Mouse (Mus musculus) lung, adult 2 months (tissue): Measurements from ENCODE around the gene Slfn9. TPM values are rescaled to one million over a fixed set of nuclear protein-coding genes. Genes with fewer than 3 reads are reported as not detected.
A peak's percentile ranks its signal among the peaks of the same experiment; 100 is the strongest.
"Not testable (repeated sequence)": the region's sequence is repeated elsewhere in the genome, so short reads cannot be mapped to it uniquely, and the experiment has no call there.

Experiments used
- DNase-seq: peaks from one replicate; pipeline ENCODE4 v3.0.0; 2022
- H3K4me1 ChIP-seq: fragments of 200-500 bp; 2 replicates; pipeline ENCODE4 v1.6.1; 2011; ENCODE audit warnings: low read length; ENCODE audit not compliant: control insufficient read depth, insufficient read depth
- H3K4me3 ChIP-seq: fragments of 200-500 bp; replicated peaks from 2 replicates; pipeline ENCODE3; 2011; ENCODE audit warnings: low read depth, mild to moderate bottlenecking, control low read depth, low read length; ENCODE audit errors: extremely low read depth
- CTCF ChIP-seq: fragments of 200-500 bp; IDR thresholded peaks from 2 replicates; pipeline ENCODE4 v1.5.1; 2011; ENCODE audit warnings: mild to moderate bottlenecking, low read length, control low read depth; ENCODE audit not compliant: insufficient read depth
- POLR2A ChIP-seq: fragments of 200-500 bp; IDR thresholded peaks from 2 replicates; pipeline ENCODE4 v1.6.1; 2011; ENCODE audit warnings: low read depth, mild to moderate bottlenecking, control low read depth, low read length, borderline replicate concordance; ENCODE audit errors: extremely low read depth
- WGBS: fragments of 180-500 bp; shearing (Covaris S2); methylation state at CpG from one replicate; pipeline ENCODE4 v1.1.7; 2018; 5-methylcytosine and 5-hydroxymethylcytosine counted together
- polyA plus RNA-seq: library from polyadenylated mRNA; depleted of rRNA; stranded (reverse); fragments of >200 nt; gene quantifications from 2 replicates; pipeline ENCODE4 v1.2.3, GENCODE M21; 2012; rRNA removed

Slfn9 gene
- polyA plus RNA-seq = 0.32 and 0.75 TPM in 2 replicates

- DNase-seq = peak; percentile 23
- no peaks in the 10 kb centered on the region for H3K4me1 ChIP-seq
- under 1% methylated on average over 14 of the region's 14 CpGs for WGBS
- peak within 1 kb of the TSS; percentile 64 for H3K4me3 ChIP-seq
- TF ChIP-seq CTCF (no peak), POLR2A (no peak)
These were observed at the start of gene Slfn9 for GRCm38 (mm10) chr11:82991469-82992166. Gene Slfn9, minus strand, starts transcription at chr11:82991830.

DNA sequence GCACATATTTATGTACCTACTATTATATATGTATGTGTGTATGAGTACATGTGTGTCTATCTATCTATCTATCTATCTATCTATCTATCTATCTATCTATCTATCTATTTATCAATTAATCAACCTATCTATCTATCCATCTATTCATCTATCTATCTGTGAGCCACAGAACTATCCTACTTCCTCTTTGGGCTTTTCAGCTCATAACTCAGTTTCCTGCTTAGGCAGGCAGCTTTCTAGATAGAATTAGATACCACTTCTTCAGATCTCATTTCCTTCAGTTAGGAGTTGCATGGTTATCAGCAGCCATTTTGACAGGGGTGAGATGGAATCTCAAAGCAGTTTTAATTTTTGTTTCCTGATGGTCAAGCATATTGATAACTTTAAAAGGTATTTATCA lies 49.4 kb upstream of the Slfn9 start:
- no peak overlapping the region for H3K4me3 ChIP-seq
- H3K4me1 ChIP-seq = no peaks in the 10 kb centered on the region
- DNase-seq = no peak
- no peak for TF ChIP-seq POLR2A
- no peak for TF ChIP-seq CTCF

GRCm38 (mm10) chr11:83040325-83040724 lies 48.7 kb upstream of the Slfn9 start:
- TF ChIP-seq CTCF (no peak), POLR2A (no peak)
- no peak for DNase-seq
- 6% methylated on average over 1 of the region's 1 CpGs for WGBS
- Histone ChIP-seq H3K4me3 (peak overlapping the region; percentile 19), H3K4me1 (no peaks in the 10 kb centered on the region)

- Histone ChIP-seq H3K4me1 (no peaks in the 10 kb centered on the region), H3K4me3 (no peak overlapping the region)
- TF ChIP-seq CTCF = no peak
- no peak for TF ChIP-seq POLR2A
- 8% methylated on average over 19 of the region's 19 CpGs for WGBS
- no peak for DNase-seq
These were observed 48.2 kb upstream of the Slfn9 start for GRCm38 (mm10) chr11:83039796-83040195.

GRCm38 (mm10) chr11:83039156-83039555 lies 47.5 kb upstream of the Slfn9 start:
- Histone ChIP-seq H3K4me3 (no peak overlapping the region), H3K4me1 (no peaks in the 10 kb centered on the region)
- 88% methylated on average over 1 of the region's 1 CpGs for WGBS
- DNase-seq = no peak
- TF ChIP-seq CTCF (no peak), POLR2A (no peak)

DNA sequence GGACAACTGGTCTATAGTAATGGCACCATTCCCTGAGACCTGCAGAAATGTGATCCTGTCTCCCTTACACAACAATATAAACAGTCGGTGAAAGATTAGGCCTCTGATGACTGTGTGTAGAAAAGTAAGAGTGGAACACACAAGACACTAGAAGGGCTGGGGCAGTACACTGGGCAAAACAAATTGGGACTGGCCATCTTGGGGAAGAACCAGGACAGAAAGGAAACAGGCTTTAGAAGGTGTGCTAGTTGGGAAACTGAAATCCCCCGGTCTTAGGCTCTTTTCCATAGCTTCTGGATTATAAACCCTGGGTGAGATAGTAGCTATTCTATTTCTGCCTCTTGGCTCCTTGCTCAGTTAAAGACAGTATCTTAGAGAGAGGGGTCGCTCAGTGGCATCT lies 47.1 kb upstream of the Slfn9 start:
- 70% methylated on average over 3 of the region's 3 CpGs for WGBS
- H3K4me1 ChIP-seq, H3K4me3 ChIP-seq, DNase-seq: not testable (repeated sequence)

DNA sequence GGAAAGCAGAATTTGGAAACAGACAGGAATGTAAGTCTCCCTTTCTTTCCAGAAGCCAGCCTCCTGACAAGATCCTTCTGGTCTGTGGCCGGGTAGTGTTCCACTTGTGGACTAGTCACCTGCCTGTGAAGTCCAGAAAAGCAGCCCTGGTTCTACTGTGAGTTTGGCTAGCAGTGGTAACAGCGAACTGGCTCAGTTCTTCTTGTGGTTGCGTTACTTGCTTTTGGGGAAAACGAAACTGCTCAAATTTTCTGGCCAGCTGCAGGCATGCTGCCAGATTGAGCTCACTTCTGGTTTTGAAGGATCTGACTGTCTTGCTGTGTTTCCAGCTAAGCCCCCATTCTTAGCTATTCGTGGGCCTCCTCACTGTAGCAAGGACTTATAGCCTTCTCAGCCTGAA lies 29.0 kb upstream of the Slfn9 start, which contains the start of gene Slfn8:
Gene Slfn8, minus strand, starts transcription at position 190 of the 400 bp plus-strand sequence.
- TF ChIP-seq CTCF = no peak
- TF ChIP-seq POLR2A = no peak
- no peak for DNase-seq
- Histone ChIP-seq H3K4me3 (peak within 1 kb of the TSS; percentile 44), H3K4me1 (no peaks in the 10 kb centered on the region)
- 40% methylated on average over 5 of the region's 5 CpGs for WGBS

- DNase-seq, H3K4me1 ChIP-seq: not testable (repeated sequence)
- peak overlapping the region; percentile 44 for H3K4me3 ChIP-seq
- WGBS = 68% methylated on average over 18 of the region's 18 CpGs
These were observed 28.2 kb upstream of the Slfn9 start for GRCm38 (mm10) chr11:83019561-83020519.

DNA sequence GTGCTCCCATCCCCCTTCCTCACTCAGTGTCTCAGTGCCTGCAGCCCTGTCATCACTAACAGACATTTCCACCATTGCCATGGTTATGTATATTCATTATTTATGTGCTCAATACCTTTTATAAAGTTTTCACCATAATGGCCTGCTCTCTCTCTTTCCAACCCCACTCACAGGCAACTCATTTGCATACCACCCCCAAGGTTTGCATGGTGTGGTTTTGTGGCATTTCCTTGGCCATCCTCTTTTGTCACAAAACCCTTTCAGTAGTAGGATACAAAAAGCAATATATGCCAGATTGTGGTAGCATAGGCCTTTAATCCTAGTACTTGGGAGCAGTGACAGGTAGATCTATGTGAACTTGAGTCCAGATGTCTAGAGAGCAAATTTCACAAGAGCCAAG lies 24.5 kb upstream of the Slfn9 start:
- Histone ChIP-seq H3K4me3 (no peak overlapping the region), H3K4me1 (no peaks in the 10 kb centered on the region)
- TF ChIP-seq POLR2A (no peak), CTCF (no peak)
- DNase-seq = no peak

DNA sequence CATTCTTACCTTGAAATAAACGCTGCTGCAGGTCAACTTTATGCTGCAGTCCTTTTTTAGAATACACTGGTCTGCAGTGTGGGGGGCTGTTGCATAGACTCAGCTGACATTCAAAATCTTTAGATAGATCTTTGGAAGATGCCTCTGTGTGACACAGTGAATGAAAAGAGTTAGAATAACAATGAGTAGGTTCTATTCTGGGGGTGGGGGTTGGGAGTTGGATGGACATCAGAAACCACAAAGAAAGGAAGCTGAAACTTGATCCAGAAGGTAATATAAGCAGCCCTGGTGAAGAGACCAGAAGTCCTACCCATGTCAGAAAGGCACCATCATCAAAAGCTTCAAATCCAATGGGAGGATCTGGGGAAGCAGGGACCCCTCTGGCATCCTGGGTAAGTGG lies 21.7 kb upstream of the Slfn9 start:
- Histone ChIP-seq H3K4me1 (no peaks in the 10 kb centered on the region), H3K4me3 (no peak overlapping the region)
- TF ChIP-seq POLR2A (no peak), CTCF (no peak)
- DNase-seq = no peak
- WGBS = 93% methylated on average over 1 of the region's 1 CpGs

DNA sequence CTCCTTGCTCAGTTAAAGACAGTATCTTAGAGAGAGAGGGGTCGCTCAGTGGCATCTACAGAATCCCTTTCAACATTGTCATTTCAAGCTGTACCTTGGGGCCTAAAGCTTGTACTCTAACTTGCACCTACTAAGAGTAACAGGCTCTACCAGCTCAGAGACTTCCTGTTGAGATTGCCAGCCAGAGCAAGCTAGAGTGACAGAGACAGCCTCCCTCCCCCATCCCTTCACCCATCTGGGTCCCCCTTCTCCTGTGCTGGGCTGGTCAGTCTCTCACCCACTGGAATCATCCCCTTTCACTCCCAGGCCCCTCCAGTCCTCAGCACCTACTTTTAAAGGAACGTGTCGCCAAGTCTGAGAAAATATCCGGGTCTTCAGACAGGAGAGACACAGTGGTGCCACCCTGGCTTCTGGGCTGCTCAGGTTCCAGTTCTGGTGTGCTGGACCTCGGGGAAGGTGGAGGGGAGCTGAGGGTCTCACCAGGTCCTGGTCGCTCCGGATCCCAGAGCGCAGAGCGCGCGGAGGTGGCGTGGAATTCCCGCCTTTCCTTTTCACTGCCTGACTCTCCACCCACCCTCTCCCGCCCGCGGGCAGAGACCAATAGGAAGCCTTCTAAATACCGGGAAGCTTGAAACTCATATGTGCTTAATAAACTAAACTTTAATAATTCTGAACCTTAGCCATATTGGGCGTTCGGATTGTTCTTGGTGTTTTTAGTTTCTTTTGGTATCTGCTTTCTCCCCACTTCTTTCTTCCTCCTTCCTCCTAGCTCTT lies 831 bp downstream of the Slfn9 start:
- not testable (repeated sequence) for H3K4me1 ChIP-seq, DNase-seq
- 4% methylated on average over 19 of the region's 19 CpGs for WGBS
- H3K4me3 ChIP-seq = peak overlapping the region; percentile 64
